In genomic region chr8:44937141-44937825, GRCm38 (mm10) we compare ENCODE assay signal across 9 mouse cellular contexts. TPM values are rescaled to one million over a fixed set of nuclear protein-coding genes. Genes with fewer than 3 reads are reported as not detected.
DNase-seq lines count a peak whose midpoint lies in the region; ATAC-seq and TF ChIP-seq lines count a peak whose summit lies in the region.
"Had no signal": no experiment of that assay in that cellular context is flagged by ENCODE, and none has a peak within 500 bp of the region (broad histone marks: within the 10 kb centered on the region; RNA-seq: fewer than 3 reads in every experiment).

No protein-coding gene starts in this region.

- TF ChIP-seq CTCF in embryonic fibroblast, embryonic 13.5 days (IDR thresholded peaks at IDR 0.05; ENCODE audit: borderline replicate concordance, insufficient read depth, low read length): no peak
- peak; percentile 47 for TF ChIP-seq CTCF in heart, postnatal 0 days (IDR thresholded peaks at IDR 0.05; ENCODE audit: low read depth)

- 0 out of 2 replicates have a peak, but pooled peaks cover 7% of the 10 kb centered on the region for H3K9me3 ChIP-seq in megakaryocyte, embryonic 14.5 days
- no peaks in the 10 kb centered on the region for H3K9me3 ChIP-seq in heart, postnatal 0 days (replicated peaks; ENCODE audit: control insufficient read depth, low read length)

- H3K4me3 ChIP-seq in megakaryocyte, embryonic 14.5 days (replicated peaks): peak overlapping the region; percentile 76
- H3K4me3 ChIP-seq in embryonic fibroblast, embryonic 13.5 days (ENCODE audit: insufficient read depth, low read length): peak overlapping the region; percentile 75
- peak overlapping the region; percentile 84 for H3K4me3 ChIP-seq in heart, postnatal 0 days (ENCODE audit: low read depth, low read length)

- H3K4me1 ChIP-seq in megakaryocyte, embryonic 14.5 days: peaks cover 36% of the 10 kb centered on the region
- H3K4me1 ChIP-seq in embryonic fibroblast, embryonic 13.5 days (ENCODE audit: control insufficient read depth, insufficient read depth, low read length): peaks cover 2% of the 10 kb centered on the region; the same call in 1 of the 2 replicates
- H3K4me1 ChIP-seq in heart, postnatal 0 days (ENCODE audit: control insufficient read depth, insufficient read depth): peaks cover 4% of the 10 kb centered on the region

- H3K9ac ChIP-seq in heart, postnatal 0 days (replicated peaks; ENCODE audit: low read depth, low read length): peak overlapping the region; percentile 73

- H3K27me3 ChIP-seq in megakaryocyte, embryonic 14.5 days (replicated peaks): peaks cover 63% of the 10 kb centered on the region
- no peaks in the 10 kb centered on the region for H3K27me3 ChIP-seq in heart, postnatal 0 days (ENCODE audit: control insufficient read depth, insufficient read depth, low read length)
- H3K27me3 ChIP-seq: CH12.LX had no signal

- no peaks in the 10 kb centered on the region for H3K36me3 ChIP-seq in megakaryocyte, embryonic 14.5 days (replicated peaks; ENCODE audit: low read length)
- H3K36me3 ChIP-seq in heart, postnatal 0 days (replicated peaks; ENCODE audit: control insufficient read depth, insufficient read depth, low read length): no peaks in the 10 kb centered on the region

- TF ChIP-seq POLR2A in embryonic fibroblast, embryonic 13.5 days (IDR thresholded peaks at IDR 0.05; ENCODE audit: low read depth, low read length): no peak

- peak overlapping the region; percentile 99 for H3K27ac ChIP-seq in embryonic fibroblast, embryonic 13.5 days (ENCODE audit: insufficient read depth, low read length)
- H3K27ac ChIP-seq in heart, postnatal 0 days (ENCODE audit: low read depth): peak overlapping the region; percentile 88

- WGBS in heart, postnatal 0 days: under 1% methylated on average over 34 of the region's 34 CpGs

- TF ChIP-seq EP300 in heart, postnatal 0 days (IDR thresholded peaks at IDR 0.05; ENCODE audit: low read depth): no peak

- peak; percentile 67 for DNase-seq in heart, postnatal 0 days (ENCODE audit: low spot score)
- peak; percentile 76 to 85 for DNase-seq in kidney, postnatal 4 days
- peak; percentile 68 to 77 for DNase-seq in lung, adult 18-20 months
- DNase-seq in ovary, postnatal 14 days (ENCODE audit: low spot score): peak; percentile 46
- DNase-seq in spleen, postnatal 36 days (ENCODE audit: low spot score in 2 of 2): no peak

- peak overlapping the region; percentile 78 for H3K4me2 ChIP-seq in heart, postnatal 0 days (ENCODE audit: low read depth, low read length)

- no peak for ATAC-seq in megakaryocyte, adult 5-6 weeks (ENCODE audit: poor library complexity, severe bottlenecking)
- no peak for ATAC-seq in heart, postnatal 0 days (ENCODE audit: insufficient read depth, low read depth)

RNA-seq across cellular contexts. Expression of gene Fat1, which starts 2.0 kb away (rescaled TPM):
- polyA plus RNA-seq in megakaryocyte, embryonic 14.5 days (2012; ENCODE audit: insufficient read depth, low replicate concordance): 0.01 TPM in 1 of 2 replicates, not detected in the other
- 0.02 and 0.42 TPM in 2 replicates for total RNA-seq in megakaryocyte, adult 5-6 weeks (2015)
- 0.04 and 0.07 TPM in 2 replicates for total RNA-seq in megakaryocyte, adult 5-6 weeks (2017)
- polyA plus RNA-seq in embryonic fibroblast, embryonic 13.5 days (2011; ENCODE audit: insufficient read length, low read depth, missing spikeins): 245 and 297 TPM in 2 replicates
- 42.8 and 51.3 TPM in 2 replicates for total RNA-seq in heart, postnatal 0 days (2014; rRNA removed; ENCODE audit: low replicate concordance)
- 4.0 and 5.1 TPM in 2 replicates for polyA plus RNA-seq in heart, postnatal 0 days (2015; fragmentation: Nextera tagmentation; extraction: Ambion mirVana)

Comparison
In these comparisons a context has a peak if more than half of its experiments do, and no peak if none do; other contexts are left out.
1. DNase-seq: peak in heart, postnatal 0 days (single experiment), kidney, postnatal 4 days (2 of 2), lung, adult 18-20 months (2 of 2) and ovary, postnatal 14 days (single experiment); none in spleen, postnatal 36 days (0 of 2).
2. RNA of gene Fat1, which starts 2.0 kb away (polyA plus RNA-seq): 245 to 297 TPM in embryonic fibroblast, embryonic 13.5 days; 4.0 to 5.1 TPM in heart, postnatal 0 days and 0.01 TPM in megakaryocyte, embryonic 14.5 days; every median in the first group is over 10 times any median in the second.
3. Peak in every context shown above with its lines, with median percentiles within 50 percentile points of each other: H3K4me3 ChIP-seq.